Mouse (Mus musculus) testis, adult 2 months (tissue): ENCODE measurements around the gene Xrcc3. TPM values are rescaled to one million over a fixed set of nuclear protein-coding genes. Genes with fewer than 3 reads are reported as not detected.

Experiments used
- H3K27ac ChIP-seq: fragments of 200-500 bp; 2 replicates; pipeline ENCODE4 v1.5.1; 2012; ENCODE audit warnings: low read depth, low read length; ENCODE audit not compliant: control insufficient read depth, insufficient read depth
- H3K27me3 ChIP-seq: fragments of 200-500 bp; 2 replicates; pipeline ENCODE4 v1.6.1; 2012; ENCODE audit warnings: mild to moderate bottlenecking, low read length, moderate library complexity; ENCODE audit not compliant: control insufficient read depth, insufficient read depth
- H3K36me3 ChIP-seq: fragments of 200-500 bp; 2 replicates; pipeline ENCODE4 v1.6.1; 2012; ENCODE audit warnings: mild to moderate bottlenecking, low read length; ENCODE audit not compliant: control insufficient read depth, insufficient read depth
- H3K4me1 ChIP-seq: fragments of 200-500 bp; 2 replicates; pipeline ENCODE4 v1.6.1; 2012; ENCODE audit warnings: low read length; ENCODE audit not compliant: control insufficient read depth, insufficient read depth
- H3K4me3 ChIP-seq: fragments of 200-500 bp; 2 replicates; pipeline ENCODE4 v1.5.1; 2012; ENCODE audit warnings: low read depth, mild to moderate bottlenecking, low read length, moderate library complexity, mixed read lengths; ENCODE audit not compliant: control insufficient read depth
- CTCF ChIP-seq: fragments of 200-500 bp; IDR thresholded peaks from 2 replicates; pipeline ENCODE4 v1.5.1; 2012; ENCODE audit warnings: low read depth, mild to moderate bottlenecking, inconsistent platforms, low read length, moderate library complexity; ENCODE audit not compliant: control insufficient read depth, insufficient read depth, insufficient replicate concordance
- POLR2A ChIP-seq: fragments of 200-500 bp; IDR thresholded peaks from 2 replicates; pipeline ENCODE4 v1.6.1; 2012; ENCODE audit warnings: low read depth, mild to moderate bottlenecking, inconsistent platforms, low read length, moderate library complexity; ENCODE audit not compliant: control insufficient read depth
- polyA plus RNA-seq: library from polyadenylated mRNA; depleted of rRNA; stranded (reverse); fragments of >200 nt; gene quantifications from 2 replicates; pipeline ENCODE4 v1.2.3, GENCODE M21; 2012

Xrcc3 gene
- polyA plus RNA-seq, 1 experiment = 8.7 TPM

GRCm38 (mm10) chr12:111846815-111847214 lies 33.1 kb upstream of the Xrcc3 start:
- no peak overlapping the region for H3K27ac ChIP-seq
- H3K36me3 ChIP-seq = peaks cover 7% of the 10 kb centered on the region; the same call in 1 of the 2 replicates
- H3K4me1 ChIP-seq = 0 out of 2 replicates have a peak, but pooled peaks cover 2% of the 10 kb centered on the region
- no peak for TF ChIP-seq POLR2A
- TF ChIP-seq CTCF = no peak
- H3K4me3 ChIP-seq = no peak overlapping the region
- no peaks in the 10 kb centered on the region for H3K27me3 ChIP-seq

- TF ChIP-seq POLR2A (no peak), CTCF (no peak)
- H3K4me3 ChIP-seq = no peak overlapping the region
- H3K27ac ChIP-seq = no peak overlapping the region
- H3K4me1 ChIP-seq = 0 out of 2 replicates have a peak, but pooled peaks cover 2% of the 10 kb centered on the region
- peaks cover 7% of the 10 kb centered on the region; the same call in 1 of the 2 replicates for H3K36me3 ChIP-seq
- H3K27me3 ChIP-seq = no peaks in the 10 kb centered on the region
These were observed 32.3 kb upstream of the Xrcc3 start for GRCm38 (mm10) chr12:111845953-111846352.

- TF ChIP-seq CTCF (no peak), POLR2A (no peak)
- H3K4me1 ChIP-seq = no peaks in the 10 kb centered on the region
- peaks cover 10% of the 10 kb centered on the region for H3K36me3 ChIP-seq
- H3K27ac ChIP-seq = no peak overlapping the region
- H3K27me3 ChIP-seq = no peaks in the 10 kb centered on the region
- H3K4me3 ChIP-seq = no peak overlapping the region
These were observed 29.8 kb upstream of the Xrcc3 start for GRCm38 (mm10) chr12:111843470-111843869.

DNA sequence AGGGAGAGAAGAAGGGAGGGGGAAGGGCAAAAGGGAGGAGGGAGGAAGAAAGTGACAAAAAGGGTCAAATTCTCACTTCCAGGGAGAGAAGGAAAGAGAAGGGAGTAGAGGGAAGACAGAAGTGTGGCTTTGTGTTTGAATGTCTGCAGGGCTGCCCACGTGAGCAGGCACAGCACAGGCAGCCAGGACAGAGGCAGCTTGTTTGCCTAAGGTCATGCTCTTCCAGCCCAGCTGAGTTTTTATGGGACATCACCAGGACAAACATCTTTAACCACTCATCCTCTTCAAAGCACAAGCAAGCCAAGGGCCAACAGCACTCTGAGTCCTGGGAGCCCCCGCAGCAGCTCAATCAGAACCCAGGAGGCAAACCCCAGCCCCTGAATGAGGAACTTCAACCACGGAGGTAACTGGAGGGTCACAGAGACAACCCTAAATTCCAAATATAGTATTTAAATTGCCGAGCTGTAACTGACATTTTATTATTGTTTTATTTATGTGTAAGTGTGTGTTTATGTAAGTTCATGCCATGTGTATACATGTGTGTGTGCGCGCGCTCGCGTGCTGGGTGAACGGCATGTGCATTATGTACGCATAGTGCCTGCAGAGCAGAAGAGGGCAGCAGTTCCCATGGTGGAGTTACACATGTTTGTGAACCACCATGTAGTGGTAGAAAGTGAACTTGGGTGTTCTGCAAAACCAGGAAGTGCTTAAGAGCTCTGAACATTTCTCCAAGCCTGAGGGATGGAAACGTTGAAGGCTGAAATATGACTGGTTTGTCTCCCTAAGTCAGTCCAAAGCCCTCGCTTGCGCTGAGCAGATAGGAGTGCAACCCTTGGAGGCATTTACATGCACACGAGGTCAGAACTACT lies 29.1 kb upstream of the Xrcc3 start:
- Histone ChIP-seq H3K4me3 (no peak overlapping the region), H3K27ac (no peak overlapping the region), H3K4me1 (no peaks in the 10 kb centered on the region), H3K36me3 (peaks cover 10% of the 10 kb centered on the region), H3K27me3 (no peaks in the 10 kb centered on the region)
- no peak for TF ChIP-seq CTCF
- TF ChIP-seq POLR2A = no peak

DNA sequence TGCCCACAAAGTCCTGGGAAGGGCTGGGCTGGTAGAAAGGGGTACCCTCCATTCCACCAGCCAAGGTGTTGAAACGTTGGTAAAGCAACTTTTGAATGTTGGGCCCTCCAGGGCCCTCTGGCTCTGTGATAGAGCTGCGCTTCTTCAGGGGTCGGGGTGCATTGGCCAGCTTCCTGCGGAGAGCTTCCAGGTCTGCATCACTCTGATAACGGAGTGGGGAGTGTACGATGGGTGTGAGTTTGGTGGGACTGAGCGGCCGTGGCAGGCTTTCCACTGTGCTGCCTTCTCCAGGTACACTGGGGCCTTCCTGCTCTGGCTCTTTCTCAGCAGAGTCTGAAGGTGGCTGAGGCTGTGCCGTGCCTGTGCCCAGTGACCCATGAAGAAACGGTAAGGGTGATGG lies 19.8 kb upstream of the Xrcc3 start:
- Histone ChIP-seq H3K4me3 (no peak overlapping the region), H3K36me3 (peaks cover 6% of the 10 kb centered on the region), H3K27ac (no peak overlapping the region), H3K27me3 (no peaks in the 10 kb centered on the region), H3K4me1 (no peaks in the 10 kb centered on the region)
- TF ChIP-seq CTCF (no peak), POLR2A (no peak)

DNA sequence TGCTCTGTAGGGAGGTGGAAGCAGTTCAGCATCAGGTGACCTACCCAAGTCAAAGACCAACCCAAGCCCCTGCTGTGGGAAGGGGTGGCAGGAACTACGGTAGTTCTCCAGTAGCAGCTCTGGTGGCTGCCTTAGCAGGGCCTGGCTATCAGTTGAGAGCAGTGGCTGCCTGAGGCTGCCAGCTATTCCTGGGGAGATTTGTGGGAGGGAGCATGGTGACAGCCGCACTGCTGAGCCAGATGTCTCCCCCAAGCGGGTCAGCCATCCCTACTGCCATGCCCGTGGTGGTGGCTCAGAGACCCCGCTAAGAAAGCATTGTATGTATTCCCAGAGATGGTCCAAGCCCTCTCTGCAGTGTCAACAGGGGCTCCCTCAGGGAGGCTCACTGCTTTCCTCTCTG lies 19.0 kb upstream of the Xrcc3 start:
- Histone ChIP-seq H3K27me3 (no peaks in the 10 kb centered on the region), H3K4me1 (no peaks in the 10 kb centered on the region), H3K27ac (no peak overlapping the region), H3K4me3 (no peak overlapping the region), H3K36me3 (peaks cover 6% of the 10 kb centered on the region)
- no peak for TF ChIP-seq POLR2A
- no peak for TF ChIP-seq CTCF

DNA sequence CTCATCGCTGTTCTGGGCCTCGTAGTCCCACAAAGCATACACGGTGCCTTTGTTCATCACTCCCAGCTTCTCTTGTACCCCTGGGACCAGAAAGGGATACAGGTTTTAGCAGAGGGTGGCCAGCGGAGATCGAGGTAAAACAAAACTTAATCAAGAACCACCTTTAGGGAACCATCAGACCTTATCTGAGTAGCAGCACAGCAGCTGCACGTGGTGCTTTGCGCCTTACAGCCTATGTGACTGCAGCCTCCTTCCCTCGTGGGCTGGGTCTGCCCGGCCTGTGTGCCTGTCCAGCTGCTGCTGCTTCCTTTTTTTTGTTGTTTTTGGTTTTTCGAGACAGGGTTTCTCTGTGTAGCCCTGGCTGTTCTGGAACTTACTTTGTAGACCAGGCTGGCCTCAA lies 16.7 kb upstream of the Xrcc3 start:
- Histone ChIP-seq H3K4me3 (no peak overlapping the region), H3K36me3 (peaks cover 5% of the 10 kb centered on the region), H3K27ac (no peak overlapping the region), H3K4me1 (no peaks in the 10 kb centered on the region), H3K27me3 (no peaks in the 10 kb centered on the region)
- TF ChIP-seq CTCF (no peak), POLR2A (no peak)
